Mouse (Mus musculus) heart, embryonic 14.5 days (tissue): ENCODE measurements around the gene Vtn. TPM values are rescaled to one million over a fixed set of nuclear protein-coding genes. Genes with fewer than 3 reads are reported as not detected.
"Not testable (repeated sequence)": the region's sequence is repeated elsewhere in the genome, so short reads cannot be mapped to it uniquely, and the experiment has no call there.

Experiments used
- ATAC-seq: fragments of 200-750 bp; cut with Nextera tagmentation; 2 replicates; pipeline ENCODE4 v1.8.0; 2017; ENCODE audit warnings: low read depth, moderate TSS enrichment; ENCODE audit not compliant: insufficient number of reproducible peaks, insufficient read depth, low FRiP score
- H3K27ac ChIP-seq, 2 experiments: fragments of 200-500 bp in 1 of 2; fragments of 300-500 bp in 1 of 2; sonication (generic) in 1 of 2; replicated peaks in 1 of 2; 2 replicates each; pipeline ENCODE4 v1.5.1; 2012 to 2014; ENCODE audit warnings: low read depth in 2 of 2, low read length in 2 of 2, control low read depth in 1 of 2, mild to moderate bottlenecking in 1 of 2, mixed read lengths in 1 of 2; ENCODE audit not compliant: control insufficient read depth in 1 of 2, insufficient read depth in 1 of 2
- H3K27me3 ChIP-seq: fragments of 300-500 bp; sonication (generic); 2 replicates; pipeline ENCODE4 v1.6.1; 2014; ENCODE audit warnings: mild to moderate bottlenecking, low read length, control low read depth; ENCODE audit not compliant: control insufficient read depth, insufficient read depth
- H3K36me3 ChIP-seq: fragments of 300-500 bp; sonication (generic); 2 replicates; pipeline ENCODE4 v1.6.1; 2014; ENCODE audit warnings: mild to moderate bottlenecking, control low read depth, low read length, mixed read lengths; ENCODE audit not compliant: control insufficient read depth, insufficient read depth
- H3K4me1 ChIP-seq, 2 experiments: fragments of 200-500 bp in 1 of 2; fragments of 300-500 bp in 1 of 2; sonication (generic) in 1 of 2; 2 replicates each; pipeline ENCODE4 v1.6.1; 2012 to 2014; ENCODE audit warnings: low read length in 2 of 2, control low read depth in 1 of 2, mixed read lengths in 1 of 2; ENCODE audit not compliant: control insufficient read depth in 2 of 2, insufficient read depth in 2 of 2
- H3K4me2 ChIP-seq: fragments of 300-500 bp; sonication (generic); 2 replicates; pipeline ENCODE4 v1.6.1; 2014; ENCODE audit warnings: mild to moderate bottlenecking, low read length
- H3K4me3 ChIP-seq, 2 experiments: fragments of 200-500 bp in 1 of 2; fragments of 300-500 bp in 1 of 2; sonication (generic) in 1 of 2; 2 replicates each; pipeline ENCODE4 v1.5.1; 2012 to 2014; ENCODE audit warnings: low read length in 2 of 2, mild to moderate bottlenecking in 2 of 2, control low read depth in 1 of 2, low read depth in 1 of 2, moderate library complexity in 1 of 2; ENCODE audit not compliant: control insufficient read depth in 1 of 2, insufficient read depth in 1 of 2
- H3K9ac ChIP-seq: fragments of 300-500 bp; sonication (generic); 2 replicates; pipeline ENCODE4 v1.6.1; 2014; ENCODE audit warnings: mild to moderate bottlenecking, low read length
- H3K9me3 ChIP-seq: fragments of 300-500 bp; sonication (generic); 2 replicates; pipeline ENCODE4 v1.6.1; 2016; ENCODE audit warnings: low read length, control low read depth; ENCODE audit not compliant: control insufficient read depth
- WGBS: fragments of 180-500 bp; shearing (Covaris S2); extraction: QIAGEN DNeasy Blood & Tissue Kit; methylation state at CpG from one replicate; pipeline ENCODE4 v1.1.7; 2014; 5-methylcytosine and 5-hydroxymethylcytosine counted together
- polyA plus RNA-seq: library from polyadenylated mRNA; unstranded; fragments of >200 nt; fragmentation: Nextera tagmentation; extraction: Ambion mirVana; gene quantifications from 2 replicates; pipeline ENCODE4 v1.2.1, GENCODE M21; 2014

The Vtn gene
- polyA plus RNA-seq, 1 experiment from 2014 or later, result 0.34 TPM

DNA sequence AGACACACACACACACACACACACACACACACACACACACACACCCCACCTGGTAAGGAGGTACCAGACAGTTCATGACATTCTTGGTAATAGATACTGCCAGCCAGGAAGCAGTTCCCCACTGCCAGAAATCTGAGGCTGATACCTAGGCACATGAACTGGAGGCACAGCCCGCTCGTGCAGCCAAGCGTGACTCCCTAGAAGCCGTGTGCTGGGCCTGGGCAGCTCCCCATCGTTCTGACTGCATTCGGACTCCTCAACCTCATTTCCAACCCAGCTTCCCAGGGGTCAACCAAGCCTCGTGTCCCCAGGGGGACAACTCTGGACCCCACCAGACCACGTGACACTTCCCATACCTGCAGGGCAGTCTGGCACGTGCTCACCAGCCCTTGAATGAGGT lies 29.8 kb downstream of the Vtn start:
- H3K9me3 ChIP-seq, result no peaks in the 10 kb centered on the region
- H3K27me3 ChIP-seq, result no peaks in the 10 kb centered on the region
- no peak for ATAC-seq
- peaks cover 76% of the 10 kb centered on the region for H3K36me3 ChIP-seq
- H3K9ac ChIP-seq, result no peak overlapping the region
- WGBS, result 88% methylated on average over 9 of the region's 9 CpGs
- no peak overlapping the region for H3K4me3 ChIP-seq
- H3K4me1 ChIP-seq, result peaks cover 2 to 3% of the 10 kb centered on the region in 2 experiments; a peak in 2 of 4 replicates
- H3K4me2 ChIP-seq, result no peak overlapping the region
- no peak overlapping the region for H3K27ac ChIP-seq

DNA sequence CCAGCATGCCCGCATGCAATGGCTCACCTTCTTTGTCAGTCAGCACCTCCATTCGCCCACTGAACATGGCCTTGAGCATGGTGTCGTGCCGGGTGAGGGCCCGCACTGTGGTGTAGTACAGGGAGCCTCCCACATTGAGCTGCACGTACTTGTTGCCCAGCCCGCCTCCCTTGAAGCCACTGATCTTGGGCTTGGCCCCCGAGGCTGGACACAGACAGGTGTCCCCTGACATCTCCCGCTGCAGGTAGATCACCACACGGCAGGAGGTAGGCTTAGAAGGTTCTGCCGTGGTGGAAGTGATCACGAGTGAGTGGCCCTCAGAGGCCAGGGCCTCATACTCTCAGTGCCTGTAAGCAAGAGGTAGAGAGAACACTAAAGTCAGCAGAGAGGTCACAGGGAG lies 31.1 kb downstream of the Vtn start:
- peaks cover 4 to 10% of the 10 kb centered on the region in 2 experiments; a peak in 3 of 4 replicates for H3K4me1 ChIP-seq
- ATAC-seq, result no peak
- 83% methylated on average over 12 of the region's 12 CpGs for WGBS
- peaks cover 67% of the 10 kb centered on the region for H3K36me3 ChIP-seq
- H3K9ac ChIP-seq, result no peak overlapping the region
- H3K27ac ChIP-seq, result peak overlapping the region; percentile 74 to 78; a peak in 2 of 4 replicates
- H3K27me3 ChIP-seq, result no peaks in the 10 kb centered on the region
- no peaks in the 10 kb centered on the region for H3K9me3 ChIP-seq
- no peak overlapping the region for H3K4me3 ChIP-seq
- H3K4me2 ChIP-seq, result no peak overlapping the region; the same call in 1 of the 2 replicates

DNA sequence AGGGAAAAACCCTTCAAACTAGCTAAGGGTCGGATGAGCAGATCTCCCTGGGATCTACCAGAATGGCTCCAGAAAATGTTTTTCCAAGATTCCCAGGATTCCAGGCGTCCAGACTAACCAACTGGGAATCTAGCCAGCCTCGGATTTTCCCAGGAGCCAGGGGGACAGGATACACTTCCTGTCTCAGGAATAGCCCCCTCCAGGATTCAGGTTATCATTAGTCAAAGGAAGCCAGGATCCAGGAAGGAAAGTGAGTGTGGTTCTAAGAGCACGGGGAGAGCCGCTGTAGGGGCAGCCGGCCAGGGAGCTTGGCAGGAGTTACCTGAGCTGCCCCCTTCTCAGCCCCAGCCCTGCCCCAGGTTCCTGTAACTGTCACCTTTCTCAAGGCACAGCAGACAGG lies 32.2 kb downstream of the Vtn start:
- Histone ChIP-seq H3K27me3 (no peaks in the 10 kb centered on the region), H3K9ac (no peak overlapping the region), H3K4me1 (peaks cover 4 to 13% of the 10 kb centered on the region in 2 experiments), H3K27ac (peak overlapping the region; percentile 74 to 78), H3K4me2 (peak overlapping the region; percentile 7; the same call in 1 of the 2 replicates), H3K9me3 (no peaks in the 10 kb centered on the region), H3K4me3 (no peak overlapping the region), H3K36me3 (peaks cover 57% of the 10 kb centered on the region)
- 0 out of 2 replicates have a peak, but pooled peaks have one; percentile 25 for ATAC-seq
- WGBS, result 53% methylated on average over 6 of the region's 6 CpGs

GRCm38 (mm10) chr11:78531515-78531914 lies 32.6 kb downstream of the Vtn start:
- H3K9ac ChIP-seq, H3K4me2 ChIP-seq, H3K27me3 ChIP-seq, H3K9me3 ChIP-seq, H3K4me3 ChIP-seq, ATAC-seq: not testable (repeated sequence)
- peaks cover 4 to 13% of the 10 kb centered on the region in 2 experiments for H3K4me1 ChIP-seq
- 80% methylated on average over 10 of the region's 10 CpGs for WGBS
- peaks cover 52% of the 10 kb centered on the region for H3K36me3 ChIP-seq
- peak overlapping the region; percentile 47 to 78; a peak in 3 of 4 replicates for H3K27ac ChIP-seq

DNA sequence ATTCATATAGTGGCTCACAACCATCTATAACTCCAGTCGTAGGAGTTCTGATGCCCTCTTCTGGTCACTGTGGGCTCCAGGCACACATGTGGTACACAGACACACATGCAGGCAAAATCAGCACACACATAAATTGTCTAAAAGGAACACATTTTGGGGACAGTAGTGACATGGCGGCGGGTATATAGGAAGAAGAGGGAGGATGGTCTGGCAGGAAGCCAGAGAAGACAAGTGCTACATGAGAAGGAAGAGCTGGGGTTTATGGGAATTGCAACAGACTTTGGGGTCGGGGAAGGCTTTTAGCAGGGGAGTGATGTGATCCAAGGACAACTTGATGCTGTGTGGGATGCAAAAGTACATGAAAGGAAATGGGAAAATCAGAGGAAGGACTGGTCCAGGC lies 35.6 kb downstream of the Vtn start:
- 74% methylated on average over 4 of the region's 4 CpGs for WGBS
- H3K27ac ChIP-seq, result peak overlapping the region in 1 of 2 experiments; percentile 89; a peak in 2 of 4 replicates

DNA sequence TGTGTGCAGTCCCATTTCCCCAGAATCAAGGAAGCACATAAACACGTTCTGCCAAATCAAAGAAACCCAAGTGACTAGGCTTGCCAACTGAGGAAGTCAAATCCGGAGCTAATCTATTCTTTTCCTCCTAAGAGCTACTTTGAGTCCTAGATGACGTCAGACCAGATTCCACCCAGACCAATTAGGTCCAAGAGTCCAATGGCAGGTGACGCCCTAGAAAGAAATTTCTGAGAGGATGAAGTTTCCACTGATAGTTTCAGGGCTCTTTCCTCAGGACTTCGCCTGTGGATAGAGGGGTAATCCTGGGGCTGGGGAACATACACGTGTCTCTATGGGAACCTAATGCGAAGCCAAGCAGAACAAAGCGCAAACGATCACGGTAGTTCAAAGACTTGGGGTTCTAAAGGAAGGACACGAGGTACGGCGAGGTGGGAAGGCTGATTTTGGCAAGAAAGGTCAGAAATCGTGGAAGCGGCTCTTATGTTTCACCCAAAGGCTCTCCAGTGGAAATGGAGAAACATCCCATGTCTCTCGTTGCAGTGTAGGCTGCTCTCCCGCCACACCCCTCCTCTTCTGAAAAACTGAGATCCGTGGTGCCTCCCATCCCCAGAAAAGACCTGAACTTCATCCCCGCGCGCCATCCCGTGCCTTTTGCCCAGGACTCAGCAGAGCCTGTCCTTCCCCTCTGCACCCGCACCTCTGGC lies 36.6 kb downstream of the Vtn start:
- peak overlapping the region; percentile 89 to 97 for H3K27ac ChIP-seq
- H3K36me3 ChIP-seq, result peaks cover 37% of the 10 kb centered on the region
- H3K9ac ChIP-seq, result peak overlapping the region; percentile 86
- peaks cover 10 to 25% of the 10 kb centered on the region in 2 experiments for H3K4me1 ChIP-seq
- no peaks in the 10 kb centered on the region for H3K9me3 ChIP-seq
- H3K4me2 ChIP-seq, result peak overlapping the region; percentile 81
- peak; percentile 34; the same call in 1 of the 2 replicates for ATAC-seq
- WGBS, result under 1% methylated on average over 23 of the region's 23 CpGs
- no peaks in the 10 kb centered on the region for H3K27me3 ChIP-seq
- H3K4me3 ChIP-seq, result peak overlapping the region; percentile 83 to 87

More for the DNA sequence above, 35.6 kb downstream of the Vtn start:
- Histone ChIP-seq H3K36me3 (peaks cover 37% of the 10 kb centered on the region), H3K4me2 (peak overlapping the region; percentile 81), H3K27me3 (no peaks in the 10 kb centered on the region), H3K9me3 (no peaks in the 10 kb centered on the region), H3K4me3 (peak overlapping the region in 1 of 2 experiments; percentile 83; a peak in 3 of 4 replicates), H3K4me1 (peaks cover 10 to 25% of the 10 kb centered on the region in 2 experiments), H3K9ac (peak overlapping the region; percentile 86)
- ATAC-seq, result no peak

DNA sequence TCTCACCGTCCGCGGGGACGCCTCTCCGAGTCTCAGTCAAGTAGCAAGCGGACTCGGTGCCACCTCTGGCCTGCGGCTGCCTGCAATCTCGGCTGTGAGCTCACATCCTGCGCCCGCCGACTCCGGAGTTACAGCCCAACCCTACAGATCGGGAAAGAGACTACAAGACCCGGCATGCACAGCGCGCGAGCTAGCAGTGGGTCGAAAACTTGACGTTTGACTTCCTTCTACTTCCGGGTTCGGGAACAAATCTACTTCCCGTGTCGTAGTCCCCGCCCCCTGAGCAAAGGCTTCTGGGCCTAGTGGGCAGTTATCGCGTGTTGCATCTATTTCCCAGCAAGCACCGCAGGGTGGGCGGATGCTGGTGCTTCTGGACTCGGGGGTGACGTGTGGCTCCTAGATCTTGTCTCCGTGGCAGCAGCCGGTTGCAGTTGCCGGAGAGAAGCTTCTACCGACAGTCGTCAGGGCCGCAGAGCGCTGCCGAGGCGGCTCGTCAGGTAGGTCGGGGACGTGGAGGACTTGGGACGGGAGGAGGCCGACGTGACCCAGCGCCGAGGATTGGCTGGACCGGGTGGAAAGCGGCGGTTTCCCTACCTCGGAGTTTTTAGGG lies 37.3 kb downstream of the Vtn start, which contains the start of the genes Tnfaip1 and Ift20:
Tnfaip1 (minus strand) TSS at position 253 of the 610 bp plus-strand sequence.
Ift20 (plus strand) TSS at position 282 of the 610 bp plus-strand sequence.
- H3K9me3 ChIP-seq, result no peaks in the 10 kb centered on the region
- H3K36me3 ChIP-seq, result peaks cover 40% of the 10 kb centered on the region
- H3K4me2 ChIP-seq, result peak within 1 kb of the TSS; percentile 95
- H3K27ac ChIP-seq, result peak within 1 kb of the TSS; percentile 89 to 97
- WGBS, result under 1% methylated on average over 52 of the region's 52 CpGs
- peaks cover 9 to 25% of the 10 kb centered on the region in 2 experiments for H3K4me1 ChIP-seq
- peak within 1 kb of the TSS; percentile 94 for H3K9ac ChIP-seq
- H3K27me3 ChIP-seq, result no peaks in the 10 kb centered on the region
- peak within 1 kb of the TSS; percentile 83 to 88 for H3K4me3 ChIP-seq
- peak; percentile 95 for ATAC-seq
